Mouse (Mus musculus) lung, embryonic 14.5 days (tissue): ENCODE data around the gene Hoxd3. TPM values are rescaled to one million over a fixed set of nuclear protein-coding genes. Genes with fewer than 3 reads are reported as not detected.
A peak's percentile ranks its signal among the peaks of the same experiment; 100 is the strongest.

Experiments
- ATAC-seq: fragments of 200-750 bp; cut with Nextera tagmentation; 2 replicates; pipeline ENCODE4 v1.8.0; 2017; ENCODE audit warnings: mild to moderate bottlenecking, moderate TSS enrichment, moderate library complexity; ENCODE audit not compliant: insufficient read depth
- DNase-seq: peaks from one replicate; pipeline ENCODE4 v3.0.0-alpha.2; 2015
- H3K27ac ChIP-seq: fragments of 300-500 bp; sonication (generic); 2 replicates; pipeline ENCODE4 v1.5.1; 2014; ENCODE audit warnings: low read depth, mild to moderate bottlenecking, moderate library complexity
- H3K27me3 ChIP-seq: fragments of 300-500 bp; sonication (generic); 2 replicates; pipeline ENCODE4 v1.6.1; 2014; ENCODE audit warnings: low read length, control low read depth; ENCODE audit not compliant: insufficient read depth
- H3K36me3 ChIP-seq: fragments of 300-500 bp; sonication (generic); 2 replicates; pipeline ENCODE4 v1.6.1; 2014; ENCODE audit warnings: control low read depth; ENCODE audit not compliant: insufficient read depth
- H3K4me1 ChIP-seq: fragments of 300-500 bp; sonication (generic); 2 replicates; pipeline ENCODE4 v1.6.1; 2014; ENCODE audit warnings: antibody characterized with exemption, control low read depth; ENCODE audit not compliant: insufficient read depth
- H3K4me2 ChIP-seq: fragments of 300-500 bp; sonication (generic); 2 replicates; pipeline ENCODE4 v1.6.1; 2014; ENCODE audit warnings: mild to moderate bottlenecking
- H3K4me3 ChIP-seq: fragments of 300-500 bp; sonication (generic); 2 replicates; pipeline ENCODE4 v1.5.1; 2014; ENCODE audit warnings: low read depth, low read length
- H3K9ac ChIP-seq: fragments of 300-500 bp; sonication (generic); 2 replicates; pipeline ENCODE4 v1.6.1; 2014
- H3K9me3 ChIP-seq: fragments of 300-500 bp; sonication (generic); 2 replicates; pipeline ENCODE4 v1.6.1; 2016; ENCODE audit warnings: low read depth, low read length, control low read depth
- CTCF ChIP-seq: IDR thresholded peaks from 2 replicates; pipeline ENCODE4 v1.5.1; 2016; ENCODE audit warnings: antibody characterized with exemption, low read depth
- WGBS: fragments of 180-500 bp; shearing (Covaris S2); extraction: QIAGEN DNeasy Blood & Tissue Kit; methylation state at CpG from one replicate; pipeline ENCODE4 v1.1.7; 2014; 5-methylcytosine and 5-hydroxymethylcytosine counted together
- polyA plus RNA-seq: library from polyadenylated mRNA; unstranded; fragments of >200 nt; fragmentation: Nextera tagmentation; extraction: Ambion mirVana; gene quantifications from 2 replicates; pipeline ENCODE4 v1.2.1, GENCODE M21; 2014

The Hoxd3 gene
- polyA plus RNA-seq, 1 experiment from 2014 or later = not detected

GRCm38 (mm10) chr2:74695813-74696430, 15.8 kb upstream of the Hoxd3 start:
- WGBS = 3% methylated on average over 7 of the region's 7 CpGs
- ATAC-seq (no peak), DNase-seq (no peak)
- no peaks in the 10 kb centered on the region for H3K36me3 ChIP-seq
- H3K4me2 ChIP-seq = no peak overlapping the region
- H3K27ac ChIP-seq = no peak overlapping the region
- no peak overlapping the region for H3K4me3 ChIP-seq
- no peaks in the 10 kb centered on the region for H3K4me1 ChIP-seq
- H3K9me3 ChIP-seq = no peaks in the 10 kb centered on the region
- no peak for TF ChIP-seq CTCF
- H3K27me3 ChIP-seq = peaks cover 99% of the 10 kb centered on the region
- no peak overlapping the region for H3K9ac ChIP-seq

DNA sequence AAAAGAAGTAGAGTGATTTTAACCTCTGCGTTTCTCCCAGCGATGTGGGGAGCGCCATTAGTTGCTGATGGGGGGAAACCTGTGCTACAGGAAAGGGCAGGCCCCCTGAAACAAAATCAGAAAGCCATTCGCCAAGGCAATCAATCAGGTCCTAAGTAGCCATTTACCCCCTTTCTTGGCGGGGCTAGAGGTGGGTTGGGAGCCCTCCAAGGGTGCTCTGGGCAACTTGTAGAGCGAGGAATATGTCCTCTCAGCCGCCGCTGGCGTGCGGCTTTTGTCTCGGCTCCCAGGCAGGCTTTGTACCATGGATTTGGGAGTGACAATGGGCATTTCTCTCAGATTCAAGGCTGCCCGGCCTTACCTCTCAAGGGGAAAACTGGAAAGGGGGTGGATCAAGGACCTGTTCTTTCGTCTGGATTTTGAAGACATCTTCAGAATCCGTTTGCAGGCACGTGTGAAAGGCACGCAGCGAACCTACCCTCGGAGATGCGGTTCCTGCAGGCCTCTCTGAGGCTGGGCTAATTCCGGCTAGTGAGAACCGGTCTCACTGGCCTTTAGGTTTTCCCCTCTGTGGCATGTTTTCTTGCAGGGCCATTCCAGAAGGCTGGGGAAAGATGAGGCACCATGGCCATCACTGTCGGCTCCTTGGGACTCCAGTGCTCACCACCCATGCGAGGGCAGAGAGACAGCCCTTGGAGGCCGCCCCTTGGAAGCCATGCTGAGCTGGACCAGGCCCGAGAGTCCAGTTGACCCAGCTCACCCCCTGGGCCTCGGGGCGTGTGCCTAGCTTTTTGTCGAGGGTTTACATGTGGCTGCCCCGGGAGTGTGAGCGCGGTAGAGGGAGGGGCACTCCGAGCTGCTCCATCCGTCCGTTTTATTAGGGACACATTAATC, 15.0 kb upstream of the Hoxd3 start:
- no peak for TF ChIP-seq CTCF
- no peak overlapping the region for H3K9ac ChIP-seq
- H3K4me1 ChIP-seq = no peaks in the 10 kb centered on the region
- H3K4me3 ChIP-seq = no peak overlapping the region
- H3K27me3 ChIP-seq = peaks cover 99% of the 10 kb centered on the region
- DNase-seq (no peak), ATAC-seq (no peak)
- WGBS = 2% methylated on average over 34 of the region's 34 CpGs
- no peaks in the 10 kb centered on the region for H3K36me3 ChIP-seq
- H3K4me2 ChIP-seq = no peak overlapping the region
- H3K27ac ChIP-seq = no peak overlapping the region
- H3K9me3 ChIP-seq = no peaks in the 10 kb centered on the region

DNA sequence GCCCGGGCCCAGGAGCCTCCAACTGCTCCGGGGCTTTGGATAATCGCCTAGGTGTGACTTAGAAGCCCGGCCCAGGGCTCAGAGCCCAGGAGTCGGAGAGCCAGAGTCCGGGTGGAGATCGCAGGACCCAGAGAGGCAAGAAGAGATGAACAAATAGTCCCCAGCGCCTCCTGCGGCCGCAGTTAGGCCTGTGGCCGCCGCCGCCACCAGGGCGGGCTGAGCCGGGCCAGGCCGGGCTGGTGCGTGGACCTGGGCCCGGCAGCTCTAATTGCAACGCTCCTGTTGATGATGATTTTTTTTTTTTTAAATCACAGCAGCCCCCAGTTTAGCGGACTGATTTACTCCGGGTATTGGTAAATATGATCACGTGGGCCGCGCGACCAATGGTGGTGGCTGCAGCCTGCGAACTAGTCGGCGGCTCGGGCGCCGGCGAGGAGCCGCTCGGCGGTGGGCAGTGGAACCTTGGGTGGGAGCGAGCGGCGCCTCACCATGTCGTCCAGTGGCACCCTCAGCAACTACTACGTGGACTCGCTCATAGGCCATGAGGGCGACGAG, 14.1 kb upstream of the Hoxd3 start, which contains the start of gene Hoxd9:
Gene Hoxd9 (plus strand): TSS at position 161 of the 555 bp plus-strand sequence.
- under 1% methylated on average over 43 of the region's 43 CpGs for WGBS
- Histone ChIP-seq H3K4me2 (peak within 1 kb of the TSS; percentile 59), H3K9ac (0 out of 2 replicates have a peak within 1 kb of the TSS, but pooled peaks have one; percentile 16), H3K27ac (no peak within 1 kb of the TSS), H3K4me3 (peak within 1 kb of the TSS; percentile 36), H3K27me3 (peaks cover 99% of the 10 kb centered on the region), H3K4me1 (no peaks in the 10 kb centered on the region), H3K36me3 (no peaks in the 10 kb centered on the region), H3K9me3 (no peaks in the 10 kb centered on the region)
- no peak for TF ChIP-seq CTCF
- peak; percentile 65; the same call in 1 of the 2 replicates for ATAC-seq
- peak; percentile 55 for DNase-seq

GRCm38 (mm10) chr2:74698201-74699052, 13.3 kb upstream of the Hoxd3 start:
- Histone ChIP-seq H3K27ac (no peak overlapping the region), H3K9me3 (no peaks in the 10 kb centered on the region), H3K36me3 (no peaks in the 10 kb centered on the region), H3K4me2 (peak overlapping the region; percentile 59), H3K4me3 (peak overlapping the region; percentile 36), H3K9ac (0 out of 2 replicates have a peak overlapping the region, but pooled peaks have one; percentile 16), H3K27me3 (peaks cover 100% of the 10 kb centered on the region), H3K4me1 (no peaks in the 10 kb centered on the region)
- TF ChIP-seq CTCF = no peak
- WGBS = under 1% methylated on average over 83 of the region's 86 CpGs
- no peak for ATAC-seq
- DNase-seq = no peak

- no peak overlapping the region for H3K4me3 ChIP-seq
- no peak overlapping the region for H3K9ac ChIP-seq
- no peaks in the 10 kb centered on the region for H3K4me1 ChIP-seq
- H3K9me3 ChIP-seq = no peaks in the 10 kb centered on the region
- WGBS = 2% methylated on average over 17 of the region's 17 CpGs
- H3K27me3 ChIP-seq = peaks cover 100% of the 10 kb centered on the region
- no peaks in the 10 kb centered on the region for H3K36me3 ChIP-seq
- no peak for ATAC-seq
- H3K27ac ChIP-seq = no peak overlapping the region
- TF ChIP-seq CTCF = no peak
- no peak for DNase-seq
- no peak overlapping the region for H3K4me2 ChIP-seq
Observed at GRCm38 (mm10) chr2:74699053-74699430, 12.7 kb upstream of the Hoxd3 start.

DNA sequence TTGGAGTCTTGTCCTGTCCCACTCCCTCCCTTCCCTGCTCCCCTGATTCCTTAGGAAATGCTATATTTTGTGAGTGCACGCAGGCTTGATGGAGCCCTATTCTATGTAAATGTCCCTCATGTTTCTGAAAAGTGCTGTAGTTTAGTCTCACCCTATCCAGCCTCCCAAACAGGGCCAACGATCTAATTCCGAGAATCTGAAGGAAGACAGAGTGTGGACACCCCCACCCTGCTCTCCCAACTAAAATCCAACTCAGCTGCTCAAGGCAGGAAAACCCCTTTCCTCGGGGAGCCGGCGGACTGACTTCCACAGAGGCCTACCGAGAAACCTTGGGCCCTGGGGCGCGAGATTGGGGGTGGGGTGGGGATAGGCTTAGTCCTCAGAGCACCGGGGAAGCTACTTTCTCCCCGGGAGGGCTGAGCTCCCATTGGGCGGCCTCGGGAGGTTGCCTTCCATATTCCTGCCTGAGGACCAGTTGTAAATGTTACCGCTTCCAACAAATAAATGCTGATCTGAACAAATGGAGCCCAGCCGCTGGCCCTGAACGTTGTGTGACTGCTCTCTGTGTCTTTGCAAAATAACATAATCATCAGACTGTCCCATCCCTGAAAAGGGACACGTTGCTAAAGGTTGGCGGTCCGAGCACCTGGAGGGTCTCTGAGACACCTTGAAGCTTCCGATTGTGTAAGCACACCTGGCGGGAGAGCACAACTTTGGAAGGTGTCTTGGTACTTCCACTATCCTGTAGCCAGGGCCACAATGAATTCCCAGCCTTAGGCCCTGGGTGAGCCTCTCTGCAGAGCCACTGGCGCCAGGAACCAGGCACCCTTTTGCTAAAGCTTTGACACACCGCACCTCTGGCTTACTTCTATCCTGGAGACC, 11.8 kb upstream of the Hoxd3 start:
- 2% methylated on average over 23 of the region's 23 CpGs for WGBS
- Histone ChIP-seq H3K9ac (no peak overlapping the region), H3K27me3 (peaks cover 100% of the 10 kb centered on the region)

More for the DNA sequence above, 11.8 kb upstream of the Hoxd3 start:
- Histone ChIP-seq H3K9me3 (no peaks in the 10 kb centered on the region), H3K4me1 (no peaks in the 10 kb centered on the region), H3K4me2 (no peak overlapping the region), H3K4me3 (no peak overlapping the region), H3K27ac (no peak overlapping the region), H3K36me3 (no peaks in the 10 kb centered on the region)
- ATAC-seq = no peak
- no peak for TF ChIP-seq CTCF
- no peak for DNase-seq
